Mouse (Mus musculus): ENCODE data around the gene Pyy. TPM values are rescaled to one million over a fixed set of nuclear protein-coding genes. Genes with fewer than 3 reads are reported as not detected.

Pyy gene
- polyA plus RNA-seq, 1 experiment from 2014 or later, result 0.29 TPM

DNA sequence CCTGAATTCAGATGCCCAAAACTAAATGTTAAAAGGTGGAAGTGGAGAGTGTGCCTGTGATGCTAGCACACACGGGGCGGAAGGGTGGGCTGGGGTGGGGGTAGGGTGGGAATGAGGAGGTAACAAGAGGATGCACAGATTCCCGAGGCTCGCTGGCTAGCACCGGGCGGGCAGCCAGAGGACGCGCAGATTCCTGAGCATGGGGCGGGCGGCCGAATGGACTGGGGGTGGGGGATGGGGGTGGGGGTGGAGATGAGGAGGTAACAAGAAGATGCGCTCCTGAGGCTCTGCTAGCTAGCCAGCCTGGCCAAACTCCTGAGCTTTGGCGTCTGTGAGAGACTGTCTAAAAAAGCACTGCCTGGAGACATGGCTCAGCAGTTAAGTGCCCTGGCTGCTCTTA is 37.2 kb downstream of the Pyy start:
- Histone ChIP-seq H3K36me3 (replicated peaks) (0 out of 2 replicates have a peak, but pooled peaks cover 4% of the 10 kb centered on the region), H3K27ac (replicated peaks) (no peak overlapping the region), H3K4me2 (no peak overlapping the region), H3K9me3 (replicated peaks) (no peaks in the 10 kb centered on the region), H3K27me3 (peaks cover 16% of the 10 kb centered on the region), H3K9ac (no peak overlapping the region), H3K4me3 (replicated peaks) (no peak overlapping the region), H3K4me1 (replicated peaks) (peaks cover 5% of the 10 kb centered on the region; the same call in 1 of the 2 replicates)
- no peak for ATAC-seq (ENCODE audit: insufficient read depth)
- 25% methylated on average over 13 of the region's 13 CpGs for WGBS (ENCODE audit: insufficient replicate concordance)

DNA sequence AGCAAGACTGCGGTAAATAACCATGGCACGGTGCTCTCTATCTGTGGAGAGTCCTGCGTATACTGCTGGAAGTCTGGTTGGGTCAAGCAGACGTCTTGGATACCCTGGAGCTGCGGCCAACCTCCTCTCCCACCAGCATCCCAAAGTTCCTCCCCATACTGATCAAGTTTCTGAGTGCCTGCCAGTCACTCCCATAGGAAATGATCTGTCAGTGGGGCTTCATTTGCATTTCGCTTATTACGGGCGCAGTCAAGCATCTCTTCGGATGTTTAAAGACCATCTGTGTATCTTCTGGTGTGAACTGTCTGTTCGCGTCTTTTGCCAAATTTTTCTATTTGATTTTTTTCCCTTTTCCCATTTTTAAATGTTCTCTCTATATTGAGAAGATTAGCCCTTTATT is 38.0 kb downstream of the Pyy start:
- no peak overlapping the region for H3K27ac ChIP-seq (replicated peaks)
- peaks cover 5% of the 10 kb centered on the region; the same call in 1 of the 2 replicates for H3K4me1 ChIP-seq (replicated peaks)
- H3K4me2 ChIP-seq, result no peak overlapping the region
- no peak for ATAC-seq (ENCODE audit: insufficient read depth)
- H3K36me3 ChIP-seq (replicated peaks), result 0 out of 2 replicates have a peak, but pooled peaks cover 4% of the 10 kb centered on the region
- 61% methylated on average over 11 of the region's 11 CpGs for WGBS (ENCODE audit: insufficient replicate concordance)
- no peak overlapping the region for H3K9ac ChIP-seq
- H3K4me3 ChIP-seq (replicated peaks), result no peak overlapping the region
- peaks cover 16% of the 10 kb centered on the region for H3K27me3 ChIP-seq
- no peaks in the 10 kb centered on the region for H3K9me3 ChIP-seq (replicated peaks)

DNA sequence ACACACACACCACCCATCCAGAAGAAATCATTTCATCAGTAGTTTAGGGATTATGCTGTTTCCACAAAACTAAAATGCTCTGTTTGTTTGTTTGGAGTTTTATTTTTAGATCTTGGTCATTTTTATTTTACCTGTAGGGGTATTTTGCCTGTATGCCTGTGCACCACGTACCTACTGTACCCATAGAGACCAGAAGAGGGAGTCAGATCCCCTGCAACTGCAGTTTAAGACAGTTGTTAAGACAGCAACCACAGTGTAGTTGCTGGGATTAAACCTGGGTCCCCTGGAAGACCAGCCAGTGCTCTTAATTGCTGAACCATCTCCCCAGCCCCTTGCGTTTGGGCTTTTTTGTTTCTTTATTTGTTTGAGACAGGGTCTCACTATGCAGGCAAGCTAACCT is 38.7 kb downstream of the Pyy start:
- WGBS (ENCODE audit: insufficient replicate concordance), result 30% methylated on average over 2 of the region's 2 CpGs
- H3K4me3 ChIP-seq (replicated peaks), result no peak overlapping the region
- ATAC-seq (ENCODE audit: insufficient read depth), result no peak

DNA sequence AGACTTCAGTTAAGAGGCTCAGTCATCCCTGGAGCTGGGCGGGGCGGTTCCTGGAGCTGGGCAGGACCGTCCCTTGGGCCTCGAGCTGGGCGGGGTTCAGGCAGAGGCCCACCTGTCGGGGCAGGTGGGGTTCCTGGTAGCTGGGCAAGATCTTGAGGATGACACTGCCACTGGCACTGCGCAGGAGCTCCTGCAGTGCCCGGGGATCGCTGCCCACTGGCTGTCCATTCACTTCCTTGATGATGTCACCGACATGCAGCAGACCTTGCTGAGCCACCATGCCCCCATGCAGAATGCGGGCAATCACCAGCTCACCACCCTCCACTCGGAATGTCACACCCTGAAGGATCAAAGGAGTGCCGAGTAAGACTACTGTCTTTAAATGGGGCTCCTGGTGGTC is 44.6 kb downstream of the Pyy start:
- Histone ChIP-seq H3K4me1 (replicated peaks) (peaks cover 26% of the 10 kb centered on the region), H3K9me3 (replicated peaks) (no peaks in the 10 kb centered on the region), H3K27ac (replicated peaks) (no peak overlapping the region), H3K4me2 (no peak overlapping the region), H3K36me3 (replicated peaks) (peaks cover 46% of the 10 kb centered on the region), H3K9ac (no peak overlapping the region), H3K4me3 (replicated peaks) (no peak overlapping the region), H3K27me3 (peaks cover 24% of the 10 kb centered on the region)
- ATAC-seq (ENCODE audit: insufficient read depth), result peak; percentile 25; the same call in 1 of the 2 replicates
- 70% methylated on average over 13 of the region's 13 CpGs for WGBS (ENCODE audit: insufficient replicate concordance)

More for the DNA sequence above, 38.7 kb downstream of the Pyy start:
- peaks cover 16% of the 10 kb centered on the region for H3K27me3 ChIP-seq
- no peak overlapping the region for H3K4me2 ChIP-seq
- no peak overlapping the region for H3K9ac ChIP-seq
- peaks cover 5% of the 10 kb centered on the region; the same call in 1 of the 2 replicates for H3K4me1 ChIP-seq (replicated peaks)
- H3K9me3 ChIP-seq (replicated peaks), result no peaks in the 10 kb centered on the region
- peaks cover 9% of the 10 kb centered on the region for H3K36me3 ChIP-seq (replicated peaks)
- H3K27ac ChIP-seq (replicated peaks), result no peak overlapping the region

GRCm38 (mm10) chr11:102061941-102062473 is 45.6 kb downstream of the Pyy start:
- Histone ChIP-seq H3K4me2 (no peak overlapping the region), H3K27me3 (peaks cover 24% of the 10 kb centered on the region), H3K9ac (no peak overlapping the region), H3K27ac (replicated peaks) (no peak overlapping the region), H3K4me3 (replicated peaks) (no peak overlapping the region), H3K9me3 (replicated peaks) (no peaks in the 10 kb centered on the region), H3K36me3 (replicated peaks) (peaks cover 46% of the 10 kb centered on the region), H3K4me1 (replicated peaks) (peaks cover 21% of the 10 kb centered on the region)
- 34% methylated on average over 16 of the region's 16 CpGs for WGBS (ENCODE audit: insufficient replicate concordance)
- ATAC-seq (ENCODE audit: insufficient read depth), result no peak

DNA sequence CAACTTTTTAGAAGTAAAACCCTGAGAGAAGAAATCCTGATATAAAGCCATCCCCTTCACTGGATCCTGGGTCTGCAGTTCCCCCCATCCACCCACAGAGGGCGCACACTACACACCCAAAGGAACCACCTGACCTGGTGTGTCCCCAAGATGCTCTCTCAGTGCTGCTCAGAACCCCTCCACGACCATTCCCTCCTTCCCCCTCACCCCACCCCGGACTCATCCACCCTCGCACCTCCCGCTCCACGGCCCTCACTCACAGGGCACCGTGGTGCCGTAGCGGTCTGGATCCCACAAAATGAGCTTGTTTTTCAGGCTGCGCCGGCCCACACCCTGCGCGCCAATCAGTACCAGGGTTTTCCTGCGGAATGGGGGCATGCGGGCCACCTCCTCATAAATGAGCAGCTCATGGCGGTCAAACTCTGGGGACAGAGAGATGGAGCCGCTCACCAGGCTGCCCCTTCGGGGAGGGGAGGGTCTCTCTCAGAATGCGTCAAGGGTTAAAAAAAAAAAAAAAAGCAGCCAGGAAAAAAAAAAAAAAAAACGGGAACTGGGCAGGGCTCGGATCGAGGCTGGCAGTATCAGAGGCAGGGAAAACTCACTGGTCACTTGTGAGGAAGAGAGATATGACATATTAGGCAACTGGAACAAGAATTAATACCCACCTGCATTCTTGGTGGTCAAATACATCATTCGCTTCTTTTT is 46.2 kb downstream of the Pyy start:
- ATAC-seq (ENCODE audit: insufficient read depth), result no peak
- Histone ChIP-seq H3K27me3 (peaks cover 24% of the 10 kb centered on the region), H3K9ac (no peak overlapping the region), H3K4me1 (replicated peaks) (peaks cover 21% of the 10 kb centered on the region), H3K4me3 (replicated peaks) (peak overlapping the region; percentile 6; the same call in 1 of the 2 replicates), H3K27ac (replicated peaks) (no peak overlapping the region), H3K4me2 (peak overlapping the region; percentile 46), H3K9me3 (replicated peaks) (no peaks in the 10 kb centered on the region), H3K36me3 (replicated peaks) (peaks cover 46% of the 10 kb centered on the region)
- WGBS (ENCODE audit: insufficient replicate concordance), result 6% methylated on average over 23 of the region's 23 CpGs

Other genes with a start within 250 kb of the Pyy start
- 0.51 and 0.52 TPM in 2 replicates for gene Meox1, start 213.5 kb downstream of the Pyy start, polyA plus RNA-seq (2015; fragmentation: Nextera tagmentation; extraction: Ambion mirVana)
- 0.07 TPM in 2 replicates for gene Sost, start 140.8 kb downstream of the Pyy start, polyA plus RNA-seq (2015; fragmentation: Nextera tagmentation; extraction: Ambion mirVana)
- gene Cfap97d1, start 123.6 kb downstream of the Pyy start, polyA plus RNA-seq (2015; fragmentation: Nextera tagmentation; extraction: Ambion mirVana), result not detected in 2 replicates
- 7.8 and 8.0 TPM in 2 replicates for gene Dusp3, start 120.8 kb downstream of the Pyy start, polyA plus RNA-seq (2015; fragmentation: Nextera tagmentation; extraction: Ambion mirVana)
- gene Mpp3, start 79.4 kb downstream of the Pyy start, polyA plus RNA-seq (2015; fragmentation: Nextera tagmentation; extraction: Ambion mirVana), result 0.24 and 0.53 TPM in 2 replicates
- 0.69 and 0.82 TPM in 2 replicates for gene Cd300lg, start 66.3 kb downstream of the Pyy start, polyA plus RNA-seq (2015; fragmentation: Nextera tagmentation; extraction: Ambion mirVana)
- gene Mpp2, start 19.3 kb downstream of the Pyy start, polyA plus RNA-seq (2015; fragmentation: Nextera tagmentation; extraction: Ambion mirVana), result 11.5 and 13.3 TPM in 2 replicates
- not detected in 2 replicates for gene Ppy, start 6.5 kb downstream of the Pyy start, polyA plus RNA-seq (2015; fragmentation: Nextera tagmentation; extraction: Ambion mirVana)
- gene Nags, start 37.7 kb upstream of the Pyy start, polyA plus RNA-seq (2015; fragmentation: Nextera tagmentation; extraction: Ambion mirVana), result 16.5 and 18.2 TPM in 2 replicates
- gene Tmem101, start 48.6 kb upstream of the Pyy start, polyA plus RNA-seq (2015; fragmentation: Nextera tagmentation; extraction: Ambion mirVana), result 9.6 and 12.0 TPM in 2 replicates
- 51.4 and 70.3 TPM in 2 replicates for gene Lsm12, start 77.5 kb upstream of the Pyy start, polyA plus RNA-seq (2015; fragmentation: Nextera tagmentation; extraction: Ambion mirVana)
- gene G6pc3, start 81.8 kb upstream of the Pyy start, polyA plus RNA-seq (2015; fragmentation: Nextera tagmentation; extraction: Ambion mirVana), result 8.2 and 8.8 TPM in 2 replicates
- 17.3 and 17.5 TPM in 2 replicates for gene Hdac5, start 122.3 kb upstream of the Pyy start, polyA plus RNA-seq (2015; fragmentation: Nextera tagmentation; extraction: Ambion mirVana)
- gene BC030867, start 141.1 kb upstream of the Pyy start, polyA plus RNA-seq (2015; fragmentation: Nextera tagmentation; extraction: Ambion mirVana), result 14.1 and 15.3 TPM in 2 replicates
- gene Asb16, start 160.9 kb upstream of the Pyy start, polyA plus RNA-seq (2015; fragmentation: Nextera tagmentation; extraction: Ambion mirVana), result 0.05 and 0.06 TPM in 2 replicates
- 26.1 and 28.9 TPM in 2 replicates for gene Tmub2, start 177.1 kb upstream of the Pyy start, polyA plus RNA-seq (2015; fragmentation: Nextera tagmentation; extraction: Ambion mirVana)
- 3.8 and 4.6 TPM in 2 replicates for gene Atxn7l3, start 188.8 kb upstream of the Pyy start, polyA plus RNA-seq (2015; fragmentation: Nextera tagmentation; extraction: Ambion mirVana)
- 50.9 and 55.2 TPM in 2 replicates for gene Ubtf, start 211.9 kb upstream of the Pyy start, polyA plus RNA-seq (2015; fragmentation: Nextera tagmentation; extraction: Ambion mirVana)

All from liver, embryonic 15.5 days (tissue).